Mouse (Mus musculus): ENCODE measurements at regions not wholly inside any gene's neighbourhood (a gene's known extent, or its start where the extent isn't known, plus 50 kb on each side); places are given as distances from the start of the nearest gene placed in this dataset.

DNA sequence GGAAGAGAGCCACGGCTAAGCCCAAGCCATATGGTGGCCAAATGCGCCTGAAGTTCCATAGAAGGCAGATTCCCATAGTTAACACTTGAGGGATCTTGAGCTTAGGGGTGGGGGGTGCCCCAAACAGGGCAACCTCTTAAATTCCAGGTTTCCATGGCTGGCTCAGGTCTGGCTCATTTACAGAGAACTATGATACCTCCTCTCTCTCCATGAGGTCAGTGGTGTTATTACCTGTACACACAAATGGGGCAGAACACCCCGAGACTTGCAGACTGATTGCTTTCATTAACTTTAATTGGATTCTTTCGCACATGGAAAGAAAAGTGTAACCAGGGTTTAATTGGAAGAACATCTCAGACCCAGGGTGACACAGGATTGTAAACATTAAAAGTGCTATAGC is 177.1 kb upstream of the Klhl29 start:
- DNase-seq (ENCODE audit: low spot score in 2 of 2) = no peak

DNA sequence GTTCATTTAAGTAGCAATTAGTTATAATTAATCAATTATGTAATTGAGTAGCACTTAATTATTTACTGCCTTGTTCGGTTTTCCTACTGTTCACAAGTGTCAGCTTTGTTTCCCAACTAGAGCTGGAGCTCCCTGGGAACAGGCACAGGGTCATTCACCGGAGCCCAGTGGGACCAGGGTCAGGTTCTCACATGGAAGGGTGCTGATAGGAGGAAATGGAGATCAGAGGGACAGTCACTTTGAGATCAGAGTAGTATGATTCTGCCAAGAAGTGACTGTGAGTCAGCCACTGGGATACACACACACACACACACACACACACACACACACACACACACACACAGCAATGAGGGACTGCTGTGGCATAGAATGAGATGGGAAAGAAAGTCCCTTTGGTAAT is 176.4 kb upstream of the Klhl29 start:
- no peak for DNase-seq (ENCODE audit: low spot score in 2 of 2)

DNA sequence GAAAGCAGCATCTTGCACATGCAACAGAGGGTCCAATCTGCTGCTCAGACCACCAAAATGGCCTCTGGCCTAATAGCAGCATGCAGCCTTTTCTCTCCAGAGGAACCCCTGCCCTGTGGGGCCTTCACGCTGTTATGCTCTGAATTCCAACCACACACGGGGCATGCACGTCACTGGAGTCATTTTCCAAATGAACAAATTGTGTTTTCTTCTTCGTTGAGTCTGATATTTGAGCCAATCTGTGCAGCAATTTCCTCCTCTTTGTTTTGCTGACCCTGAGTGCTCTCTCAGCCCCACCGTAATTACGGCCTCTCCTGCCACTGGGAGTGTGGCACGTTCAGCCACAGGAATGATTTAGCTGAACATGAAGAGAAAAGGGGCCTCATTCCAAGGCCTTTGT is 174.3 kb upstream of the Klhl29 start:
- DNase-seq (ENCODE audit: low spot score in 2 of 2) = no peak

DNA sequence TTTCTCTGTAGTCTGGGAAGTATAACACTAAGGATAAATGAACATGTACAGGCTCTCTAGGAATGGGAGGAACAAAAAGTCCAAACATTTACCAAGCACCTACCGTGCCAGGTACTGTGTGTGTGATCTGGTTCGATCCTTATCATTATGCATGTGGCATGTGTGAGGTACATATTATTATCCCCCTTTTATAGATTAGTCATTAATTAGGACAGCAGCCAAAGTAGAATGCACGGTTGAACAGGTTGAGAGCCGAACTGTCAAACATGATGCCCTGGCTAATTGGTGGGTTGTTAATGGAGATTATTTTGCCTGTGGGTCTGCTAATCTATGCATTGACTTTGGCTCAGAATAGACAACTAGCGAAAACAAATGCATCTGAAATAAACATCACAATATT is 172.2 kb upstream of the Klhl29 start:
- no peak for DNase-seq (ENCODE audit: low spot score in 2 of 2)

DNA sequence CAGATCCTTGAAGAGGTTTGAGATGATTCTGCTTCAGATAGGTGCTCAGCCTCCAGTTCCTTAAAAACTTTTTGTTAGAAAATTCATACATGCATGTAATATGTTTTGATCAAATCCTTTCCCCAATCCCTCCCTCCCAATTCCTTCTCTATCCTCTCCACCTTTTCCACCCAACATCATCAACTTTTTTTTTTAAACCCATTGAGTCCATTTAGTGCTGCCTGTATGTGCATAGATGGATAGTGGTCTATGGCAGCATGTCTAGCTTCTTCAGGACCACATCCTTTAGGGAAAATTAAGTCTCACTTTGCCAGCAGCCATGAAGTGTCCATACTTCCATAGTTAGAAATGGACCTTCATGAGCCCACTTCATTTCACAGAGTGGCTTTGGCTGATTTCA is 167.2 kb upstream of the Klhl29 start:
- DNase-seq (ENCODE audit: low spot score in 2 of 2) = no peak

DNA sequence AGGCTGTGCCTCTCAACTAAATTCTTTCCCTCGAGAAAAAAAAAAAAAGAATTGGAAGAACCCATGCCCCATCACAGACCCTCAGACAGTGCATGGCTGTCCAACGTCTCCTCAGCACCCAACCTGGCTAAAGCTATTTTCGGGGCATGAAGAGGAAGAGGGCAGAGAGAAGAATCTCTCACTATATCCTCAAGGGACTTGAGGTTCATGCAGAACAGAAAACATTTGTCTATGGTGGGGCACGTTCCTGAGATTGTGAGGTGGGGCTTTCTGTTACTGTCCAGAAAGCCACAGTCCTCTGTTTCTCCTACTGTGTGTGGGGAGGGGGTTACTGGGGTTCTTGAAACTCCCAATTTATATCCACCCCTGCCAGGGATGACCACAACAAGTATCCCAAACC is 120.8 kb upstream of the Klhl29 start:
- no peak for DNase-seq (ENCODE audit: low spot score in 2 of 2)

DNA sequence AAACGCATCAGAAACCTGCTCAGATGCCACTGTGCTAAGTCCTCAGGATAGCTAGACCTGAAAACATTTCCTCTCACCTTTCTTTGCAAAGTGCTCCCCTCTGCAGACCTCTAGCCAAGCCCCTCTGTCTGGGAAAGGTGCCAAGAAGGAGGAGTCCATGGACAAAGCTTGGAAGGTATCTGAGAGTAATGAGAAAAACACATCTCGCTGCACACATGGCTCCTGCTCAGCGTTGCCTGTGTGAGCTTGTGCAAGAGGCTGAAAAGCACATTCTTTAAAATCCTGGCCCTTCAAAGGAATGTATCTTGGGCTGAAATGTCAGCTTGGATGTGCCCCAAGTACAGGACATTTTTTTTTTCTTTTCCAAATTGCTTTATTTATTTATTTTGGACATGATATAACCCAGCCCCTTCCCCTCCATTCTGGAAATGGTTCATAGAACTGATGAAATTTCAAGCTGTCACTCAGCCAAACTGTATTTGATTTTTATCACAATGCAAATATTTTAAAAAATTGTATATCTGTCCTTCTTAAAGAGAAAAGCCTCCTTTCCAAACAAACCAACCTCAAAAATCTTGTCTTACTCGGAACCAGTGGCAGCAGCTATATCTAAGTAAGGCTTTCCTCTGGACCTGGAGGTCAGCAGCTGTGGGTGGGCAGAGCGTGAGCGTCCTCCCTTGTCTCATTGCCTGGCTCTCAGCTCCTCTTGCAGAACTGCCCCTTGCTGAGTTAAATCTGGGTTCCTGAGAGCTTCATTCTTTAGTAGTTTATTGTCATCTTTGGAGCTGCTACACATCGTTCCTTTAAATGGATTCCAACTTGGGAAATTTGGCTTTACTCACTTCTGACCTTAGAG is 119.4 kb upstream of the Klhl29 start:
- DNase-seq (ENCODE audit: low spot score in 2 of 2) = no peak

DNA sequence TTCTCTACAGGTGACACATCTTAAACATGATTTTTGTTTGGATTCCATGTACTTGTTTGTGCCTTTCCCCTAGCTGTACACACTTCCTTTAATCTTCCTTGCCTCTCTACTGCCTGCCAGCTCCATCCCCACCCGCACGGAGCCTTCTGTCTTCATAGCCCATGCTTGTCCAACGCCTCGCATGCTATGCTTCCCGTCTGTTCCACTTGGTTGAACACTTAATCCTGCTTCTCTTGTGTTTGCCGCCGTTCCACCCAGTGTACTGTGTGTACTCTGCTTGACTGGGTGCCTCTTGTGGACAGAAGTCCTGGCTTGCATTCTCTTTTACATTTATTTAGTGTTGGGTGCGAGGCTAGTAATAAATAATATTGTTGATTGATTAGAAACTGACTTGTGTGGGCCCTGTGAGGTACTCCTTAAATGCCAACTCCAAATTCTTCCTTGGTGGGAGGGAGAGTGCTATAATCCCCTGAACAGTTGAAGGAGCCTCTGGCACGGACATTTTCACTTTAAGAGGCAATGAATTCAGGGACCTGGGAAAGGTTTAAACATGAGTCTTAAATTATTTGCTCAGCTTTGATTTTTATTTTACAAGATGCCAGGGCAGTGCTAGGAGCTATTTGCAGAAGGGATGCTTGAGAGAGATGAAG is 88.9 kb upstream of the Klhl29 start:
- DNase-seq (ENCODE audit: low spot score in 2 of 2) = peak in 1 of 2 experiments; percentile 9

DNA sequence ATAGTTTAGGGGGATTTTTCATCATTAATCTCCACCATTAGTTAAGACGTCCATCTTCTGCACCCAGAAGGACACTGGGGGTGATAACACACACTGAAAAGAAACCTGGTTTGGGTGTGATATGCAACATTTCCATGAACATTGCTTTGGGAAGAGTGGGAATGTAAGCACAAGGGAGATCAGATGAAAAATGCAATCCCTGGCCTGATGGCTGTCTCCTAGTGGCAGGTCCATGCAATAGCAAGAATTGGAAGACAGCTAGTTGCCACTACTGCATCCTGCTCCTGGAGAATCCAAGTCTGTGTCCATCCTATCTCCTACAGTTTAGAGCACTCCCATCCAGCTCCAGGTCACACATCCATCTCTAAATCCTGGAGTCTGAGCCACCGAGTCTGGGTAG is 77.7 kb upstream of the Klhl29 start:
- DNase-seq (ENCODE audit: low spot score in 2 of 2) = no peak

DNA sequence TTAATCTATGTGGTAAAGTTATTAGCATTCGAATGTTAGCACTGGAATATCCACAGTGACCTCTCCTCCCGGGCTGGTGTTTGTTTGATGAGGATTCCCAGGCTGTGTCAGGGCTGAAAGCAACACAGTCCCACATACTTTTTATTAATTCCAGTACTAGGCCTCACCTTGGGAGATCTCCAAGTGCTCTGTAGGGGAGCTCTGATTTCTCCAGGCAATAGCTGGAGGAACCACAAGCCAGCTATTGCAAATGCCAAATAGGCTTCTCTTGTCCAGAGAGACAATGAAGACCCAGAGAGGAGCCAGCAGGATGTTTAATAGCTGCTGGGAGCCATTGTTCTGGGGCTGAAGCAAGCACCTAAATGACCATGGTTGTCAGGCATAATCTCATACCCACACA is 68.2 kb upstream of the Klhl29 start:
- no peak for DNase-seq (ENCODE audit: low spot score in 2 of 2)

DNA sequence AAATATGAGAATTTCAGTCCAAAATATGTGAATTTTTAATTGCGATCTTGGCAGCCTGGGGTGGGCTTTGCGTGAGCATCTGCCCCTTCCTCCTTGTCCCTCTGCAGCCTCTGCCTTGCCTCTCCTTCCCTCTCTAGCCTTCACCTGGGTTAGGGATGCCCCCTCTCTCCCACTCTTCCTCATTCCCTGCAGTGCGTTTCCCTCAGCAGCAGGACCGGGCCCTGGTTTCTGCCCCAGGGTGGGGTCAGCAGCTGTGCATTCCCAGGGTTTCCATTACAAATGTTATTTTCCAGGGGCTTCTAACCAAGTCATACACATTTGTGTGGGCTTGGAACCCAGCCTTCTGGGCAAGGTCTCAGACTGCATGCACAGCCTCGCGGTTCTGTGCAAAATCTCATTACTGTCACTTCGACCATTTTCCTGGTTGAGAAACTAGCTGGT is 67.6 kb upstream of the Klhl29 start:
- DNase-seq (ENCODE audit: low spot score in 2 of 2) = no peak

DNA sequence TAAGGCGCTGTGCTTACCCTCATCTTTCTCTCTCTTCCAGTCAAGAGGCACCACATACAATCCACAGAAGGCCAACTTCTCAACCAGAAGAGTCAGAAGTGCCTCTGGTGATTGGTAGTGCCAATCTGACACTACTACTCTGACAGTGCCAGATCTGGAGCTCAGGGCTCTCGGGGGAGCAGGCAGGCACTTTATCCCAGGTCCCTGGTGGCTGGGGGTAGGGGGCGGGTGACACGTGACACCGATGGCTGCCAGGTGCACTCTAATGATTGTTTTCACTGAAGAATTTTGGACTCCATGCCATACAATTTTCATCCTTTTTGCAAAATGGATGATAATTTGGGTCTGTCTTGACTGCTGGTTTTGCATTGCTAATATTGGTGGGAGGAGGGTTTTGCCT is 67.2 kb upstream of the Klhl29 start:
- DNase-seq (ENCODE audit: low spot score in 2 of 2) = no peak

DNA sequence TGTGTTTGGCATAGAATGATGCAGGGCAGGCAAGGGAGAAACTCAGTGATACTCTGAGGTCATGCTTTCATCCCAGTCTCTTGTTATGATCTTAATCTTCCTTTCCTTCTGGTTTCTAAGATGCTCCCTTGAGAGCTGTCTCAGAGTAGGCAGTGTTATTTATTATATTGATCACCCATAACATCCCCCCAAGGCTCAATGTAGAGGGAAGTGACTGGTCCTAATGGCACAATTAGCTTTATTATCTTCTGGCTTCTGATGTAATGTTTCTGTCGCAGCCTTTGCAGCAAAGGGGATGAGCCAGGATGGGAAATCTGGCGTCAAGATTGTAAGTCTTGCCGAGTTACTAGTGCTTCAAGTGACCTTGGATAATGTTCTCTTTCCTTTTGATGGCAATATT is 65.0 kb upstream of the Klhl29 start:
- DNase-seq (ENCODE audit: low spot score in 2 of 2) = no peak

DNA sequence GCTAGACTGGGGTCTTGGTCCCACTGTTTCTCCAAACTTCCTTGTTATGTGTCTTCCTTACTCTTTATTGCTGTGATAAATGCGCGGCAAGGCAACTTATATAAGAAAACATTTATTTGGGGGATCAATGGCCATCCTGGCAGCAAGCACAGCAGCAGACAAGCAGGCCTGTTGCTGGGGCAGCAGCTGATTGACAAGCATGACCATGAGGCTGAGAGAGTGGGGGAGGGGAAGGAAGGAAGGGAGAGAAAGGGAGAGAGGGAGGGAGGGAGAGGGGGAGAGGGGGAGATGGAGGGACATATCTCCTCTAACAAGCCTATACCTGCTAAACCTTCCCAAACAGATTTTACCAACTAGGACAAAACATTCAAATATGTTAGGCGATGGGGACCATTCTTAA is 60.4 kb upstream of the Klhl29 start:
- no peak for DNase-seq (ENCODE audit: low spot score in 2 of 2)

DNA sequence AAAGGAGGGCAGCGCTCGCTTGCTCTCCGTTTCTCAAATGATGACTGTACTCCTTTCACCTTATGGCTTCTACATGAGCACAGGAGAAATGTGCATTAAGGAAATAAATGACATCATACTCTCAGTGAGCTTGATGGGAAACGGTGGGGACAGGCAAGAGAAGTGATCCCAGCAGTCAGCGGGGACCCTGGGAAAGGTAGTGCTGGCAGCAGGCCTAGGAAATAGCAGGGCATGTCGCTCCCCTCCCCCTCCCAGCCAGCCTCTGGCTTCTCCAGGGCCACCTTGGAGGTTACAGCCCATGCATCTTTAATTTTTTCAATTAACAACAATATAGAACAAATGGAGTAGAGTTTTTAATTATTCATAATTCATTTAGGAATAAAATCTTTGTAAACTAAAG is 58.6 kb upstream of the Klhl29 start:
- DNase-seq (ENCODE audit: low spot score in 2 of 2) = no peak

DNA sequence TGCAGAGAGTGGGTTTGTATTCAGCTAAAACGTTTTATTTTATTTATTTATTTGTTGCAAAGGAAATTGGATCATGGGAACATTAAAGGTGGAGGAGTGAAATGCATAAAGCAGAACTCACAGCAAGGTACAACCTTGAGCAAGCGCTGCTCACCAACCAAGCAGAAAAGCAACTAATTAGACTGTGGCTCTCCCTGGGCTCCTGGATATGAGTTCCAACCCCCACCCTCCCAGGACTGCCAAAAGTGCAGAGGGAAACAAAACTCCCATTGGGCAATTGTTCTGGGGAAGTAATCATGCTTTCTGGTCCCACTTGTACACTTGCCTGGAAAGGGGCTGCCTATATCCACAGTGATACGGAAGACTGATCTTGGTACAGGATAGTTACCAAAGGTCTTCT is 57.2 kb upstream of the Klhl29 start:
- DNase-seq (ENCODE audit: low spot score in 2 of 2) = no peak

DNA sequence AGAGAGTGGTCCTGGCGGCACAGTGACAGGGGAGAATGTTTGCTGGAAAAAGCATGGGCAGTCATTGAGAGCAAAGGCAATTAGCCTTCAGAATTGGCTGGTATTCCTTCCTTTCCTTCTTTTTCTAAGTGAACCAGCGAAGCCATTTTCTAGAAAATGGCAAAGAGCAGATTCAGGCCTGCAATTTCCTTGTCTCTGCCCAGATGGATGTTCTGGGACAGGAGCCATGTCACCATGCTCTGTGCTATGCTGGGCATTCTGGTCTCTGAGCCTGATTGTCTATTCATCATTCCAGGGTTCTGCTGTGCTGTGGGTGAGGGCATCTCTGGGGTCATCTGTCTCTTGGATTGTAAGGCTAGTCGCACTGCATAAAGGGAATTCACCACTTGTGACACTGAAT is 53.3 kb upstream of the Klhl29 start:
- no peak for DNase-seq (ENCODE audit: low spot score in 2 of 2)

Measured in frontal cortex, postnatal 10 days (tissue).